Mouse (Mus musculus): ENCODE data around the gene Ptpn21. TPM values are rescaled to one million over a fixed set of nuclear protein-coding genes. Genes with fewer than 3 reads are reported as not detected.

Gene Ptpn21
- polyA plus RNA-seq, 1 experiment: 30.1 TPM

DNA sequence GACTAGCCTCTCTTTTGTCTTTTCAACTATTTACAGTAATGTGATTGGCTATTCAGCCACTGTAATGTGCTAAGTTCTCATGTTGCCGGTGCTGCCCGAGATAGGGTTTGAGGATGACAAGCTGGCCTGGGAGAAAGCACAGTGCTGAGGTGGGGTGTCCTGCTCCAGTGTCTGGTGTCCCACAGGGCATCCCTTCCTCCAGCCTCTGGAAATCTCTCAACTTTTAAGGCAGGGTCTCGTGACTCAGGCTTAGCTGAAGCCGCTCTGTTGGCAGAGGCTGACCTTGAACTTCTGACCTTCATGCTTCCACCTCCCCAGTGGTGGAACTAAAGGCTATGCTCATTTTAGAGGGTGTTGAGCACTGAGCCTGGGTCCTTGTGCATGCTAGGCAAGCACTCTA lies 66.8 kb downstream of the Ptpn21 start:
- Histone ChIP-seq H3K27me3 (ENCODE audit: control insufficient read depth, insufficient read depth, insufficient read length) (no peaks in the 10 kb centered on the region), H3K4me3 (no peak overlapping the region), H3K4me2 (ENCODE audit: low read depth) (no peak overlapping the region), H3K36me3 (ENCODE audit: control insufficient read depth, insufficient read depth) (peaks cover 13% of the 10 kb centered on the region), H3ac (ENCODE audit: control insufficient read depth, insufficient read length) (no peak overlapping the region), H3K79me2 (ENCODE audit: control insufficient read depth, insufficient read depth) (no peaks in the 10 kb centered on the region)
- no peak for TF ChIP-seq REST (IDR thresholded peaks at IDR 0.05; ENCODE audit: insufficient read depth, insufficient read length)
- TF ChIP-seq CEBPB (IDR thresholded peaks at IDR 0.05; ENCODE audit: insufficient read depth, poor library complexity, severe bottlenecking): no peak
- TF ChIP-seq MYOG (IDR thresholded peaks at IDR 0.05; ENCODE audit: control insufficient read depth in 1 of 3, insufficient read depth in 1 of 3, insufficient read length in 2 of 3, low read depth in 2 of 3): no peak
- no peak for TF ChIP-seq POLR2AphosphoS2 (IDR thresholded peaks at IDR 0.05; ENCODE audit: insufficient read length, low read depth)
- no peak for TF ChIP-seq MYOD1 (IDR thresholded peaks at IDR 0.05; ENCODE audit: control insufficient read depth in 1 of 3, insufficient read length in 2 of 3, low read depth in 2 of 3)
- TF ChIP-seq E2F4 (IDR thresholded peaks at IDR 0.05; ENCODE audit: insufficient read depth): no peak
- no peak for TF ChIP-seq MAX (IDR thresholded peaks at IDR 0.05; ENCODE audit: low read depth)
- TF ChIP-seq TCF12 (IDR thresholded peaks at IDR 0.05; ENCODE audit: insufficient read depth, poor library complexity, severe bottlenecking): no peak
- TF ChIP-seq TCF3 (IDR thresholded peaks at IDR 0.05; ENCODE audit: insufficient read length, low read depth): no peak
- no peak for TF ChIP-seq SRF (IDR thresholded peaks at IDR 0.05; ENCODE audit: control insufficient read depth, insufficient read length, low read depth)
- TF ChIP-seq USF1 (IDR thresholded peaks at IDR 0.05; ENCODE audit: low read depth): no peak
- no peak for TF ChIP-seq POLR2A (IDR thresholded peaks at IDR 0.05; ENCODE audit: insufficient read length, low read depth)

DNA sequence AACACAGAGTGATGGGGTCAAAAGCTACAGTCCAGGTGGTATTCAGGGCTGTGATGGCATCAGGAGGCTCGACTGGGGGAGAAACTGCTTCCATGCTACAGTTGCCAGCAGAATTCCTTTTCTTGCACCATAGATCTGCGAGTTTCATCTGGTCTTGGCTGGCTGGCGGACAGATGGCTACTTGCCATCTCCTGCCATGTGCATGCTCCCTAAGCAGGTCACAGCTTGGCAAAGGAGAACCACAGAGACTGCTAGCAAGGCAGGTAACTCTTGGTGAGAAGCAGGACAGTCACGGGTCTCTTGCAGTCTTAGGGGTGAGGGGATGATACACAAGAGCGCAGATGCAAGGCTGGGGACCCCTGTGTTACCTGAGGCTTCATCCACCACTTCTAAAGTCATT lies 67.3 kb downstream of the Ptpn21 start:
- TF ChIP-seq MYOG (IDR thresholded peaks at IDR 0.05; ENCODE audit: control insufficient read depth in 1 of 3, insufficient read depth in 1 of 3, insufficient read length in 2 of 3, low read depth in 2 of 3) (no peak), SRF (IDR thresholded peaks at IDR 0.05; ENCODE audit: control insufficient read depth, insufficient read length, low read depth) (no peak), TCF12 (IDR thresholded peaks at IDR 0.05; ENCODE audit: insufficient read depth, poor library complexity, severe bottlenecking) (no peak), REST (IDR thresholded peaks at IDR 0.05; ENCODE audit: insufficient read depth, insufficient read length) (no peak), MAX (IDR thresholded peaks at IDR 0.05; ENCODE audit: low read depth) (no peak), POLR2A (IDR thresholded peaks at IDR 0.05; ENCODE audit: insufficient read length, low read depth) (no peak), TCF3 (IDR thresholded peaks at IDR 0.05; ENCODE audit: insufficient read length, low read depth) (no peak), POLR2AphosphoS2 (IDR thresholded peaks at IDR 0.05; ENCODE audit: insufficient read length, low read depth) (no peak), USF1 (IDR thresholded peaks at IDR 0.05; ENCODE audit: low read depth) (no peak), CEBPB (IDR thresholded peaks at IDR 0.05; ENCODE audit: insufficient read depth, poor library complexity, severe bottlenecking) (no peak), E2F4 (IDR thresholded peaks at IDR 0.05; ENCODE audit: insufficient read depth) (no peak), MYOD1 (IDR thresholded peaks at IDR 0.05; ENCODE audit: control insufficient read depth in 1 of 3, insufficient read length in 2 of 3, low read depth in 2 of 3) (no peak)
- Histone ChIP-seq H3K36me3 (ENCODE audit: control insufficient read depth, insufficient read depth) (peaks cover 9% of the 10 kb centered on the region), H3ac (ENCODE audit: control insufficient read depth, insufficient read length) (no peak overlapping the region), H3K27me3 (ENCODE audit: control insufficient read depth, insufficient read depth, insufficient read length) (no peaks in the 10 kb centered on the region), H3K4me2 (ENCODE audit: low read depth) (no peak overlapping the region), H3K4me3 (no peak overlapping the region), H3K79me2 (ENCODE audit: control insufficient read depth, insufficient read depth) (no peaks in the 10 kb centered on the region)

DNA sequence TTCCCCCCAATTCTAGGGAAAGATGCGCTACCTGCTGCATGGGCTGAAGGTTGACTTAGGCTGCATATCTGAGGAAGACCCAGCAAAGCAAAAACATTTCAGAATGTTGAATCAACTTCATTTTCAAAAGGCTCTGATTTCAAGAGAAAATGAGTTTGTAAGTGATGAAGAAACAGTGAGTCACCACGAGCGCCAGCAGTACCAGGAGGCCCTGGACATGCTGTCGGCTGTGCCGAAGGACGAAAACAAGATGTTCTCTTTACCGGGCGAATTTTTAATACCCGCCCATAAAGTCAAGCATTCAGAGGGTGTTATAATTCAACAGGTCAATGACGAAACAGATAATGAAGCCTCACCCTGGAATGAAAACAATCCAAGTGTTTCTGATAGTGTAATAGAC lies 68.1 kb downstream of the Ptpn21 start:
- TF ChIP-seq CEBPB (IDR thresholded peaks at IDR 0.05; ENCODE audit: insufficient read depth, poor library complexity, severe bottlenecking) (no peak), TCF3 (IDR thresholded peaks at IDR 0.05; ENCODE audit: insufficient read length, low read depth) (no peak), POLR2A (IDR thresholded peaks at IDR 0.05; ENCODE audit: insufficient read length, low read depth) (no peak), USF1 (IDR thresholded peaks at IDR 0.05; ENCODE audit: low read depth) (no peak), E2F4 (IDR thresholded peaks at IDR 0.05; ENCODE audit: insufficient read depth) (no peak), MYOD1 (IDR thresholded peaks at IDR 0.05; ENCODE audit: control insufficient read depth in 1 of 3, insufficient read length in 2 of 3, low read depth in 2 of 3) (no peak), POLR2AphosphoS2 (IDR thresholded peaks at IDR 0.05; ENCODE audit: insufficient read length, low read depth) (no peak), MAX (IDR thresholded peaks at IDR 0.05; ENCODE audit: low read depth) (no peak), REST (IDR thresholded peaks at IDR 0.05; ENCODE audit: insufficient read depth, insufficient read length) (no peak), SRF (IDR thresholded peaks at IDR 0.05; ENCODE audit: control insufficient read depth, insufficient read length, low read depth) (no peak), TCF12 (IDR thresholded peaks at IDR 0.05; ENCODE audit: insufficient read depth, poor library complexity, severe bottlenecking) (no peak), MYOG (IDR thresholded peaks at IDR 0.05; ENCODE audit: control insufficient read depth in 1 of 3, insufficient read depth in 1 of 3, insufficient read length in 2 of 3, low read depth in 2 of 3) (no peak)
- Histone ChIP-seq H3K4me2 (ENCODE audit: low read depth) (no peak overlapping the region), H3K36me3 (ENCODE audit: control insufficient read depth, insufficient read depth) (peaks cover 9% of the 10 kb centered on the region), H3K79me2 (ENCODE audit: control insufficient read depth, insufficient read depth) (no peaks in the 10 kb centered on the region), H3K4me3 (no peak overlapping the region), H3K27me3 (ENCODE audit: control insufficient read depth, insufficient read depth, insufficient read length) (no peaks in the 10 kb centered on the region), H3ac (ENCODE audit: control insufficient read depth, insufficient read length) (no peak overlapping the region)

DNA sequence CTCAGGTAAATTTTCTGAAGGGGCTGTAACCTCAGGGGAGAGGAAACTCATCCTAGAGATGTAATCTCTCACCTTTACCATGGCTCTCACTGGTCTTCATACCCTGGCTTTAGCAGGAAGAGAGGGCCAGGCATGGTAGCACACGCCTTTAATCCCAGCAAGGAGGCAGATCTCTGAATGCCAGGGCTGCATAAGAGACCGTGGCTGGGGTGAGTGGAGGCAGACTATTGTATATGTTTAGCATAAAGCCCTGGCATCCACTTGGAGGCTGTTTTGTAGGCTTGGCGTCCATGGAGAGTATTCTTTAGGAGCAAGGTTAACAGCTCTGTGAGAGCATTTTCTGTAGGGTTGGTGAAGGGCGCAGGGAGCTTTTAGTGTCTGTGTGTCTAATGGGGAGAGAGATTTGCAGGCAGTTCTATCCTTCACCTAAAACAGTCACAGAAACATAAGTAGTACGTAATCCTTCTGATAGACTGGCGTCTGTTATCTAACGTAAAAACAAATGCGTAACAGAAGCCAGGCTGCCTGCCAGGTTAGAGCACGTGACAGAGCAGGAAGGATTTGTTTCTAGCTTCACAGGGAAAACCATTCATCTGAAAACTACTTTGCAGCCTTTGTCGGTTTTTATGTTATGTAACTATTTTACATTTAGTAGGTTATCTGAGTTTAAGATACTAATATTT lies 68.9 kb downstream of the Ptpn21 start:
- no peak overlapping the region for H3K4me3 ChIP-seq
- no peak overlapping the region for H3K4me2 ChIP-seq (ENCODE audit: low read depth)
- no peak overlapping the region for H3ac ChIP-seq (ENCODE audit: control insufficient read depth, insufficient read length)
- TF ChIP-seq MAX (IDR thresholded peaks at IDR 0.05; ENCODE audit: low read depth) (no peak), TCF3 (IDR thresholded peaks at IDR 0.05; ENCODE audit: insufficient read length, low read depth) (no peak), TCF12 (IDR thresholded peaks at IDR 0.05; ENCODE audit: insufficient read depth, poor library complexity, severe bottlenecking) (no peak), POLR2AphosphoS2 (IDR thresholded peaks at IDR 0.05; ENCODE audit: insufficient read length, low read depth) (no peak), USF1 (IDR thresholded peaks at IDR 0.05; ENCODE audit: low read depth) (no peak), MYOD1 (IDR thresholded peaks at IDR 0.05; ENCODE audit: control insufficient read depth in 1 of 3, insufficient read length in 2 of 3, low read depth in 2 of 3) (no peak), REST (IDR thresholded peaks at IDR 0.05; ENCODE audit: insufficient read depth, insufficient read length) (no peak), E2F4 (IDR thresholded peaks at IDR 0.05; ENCODE audit: insufficient read depth) (no peak), SRF (IDR thresholded peaks at IDR 0.05; ENCODE audit: control insufficient read depth, insufficient read length, low read depth) (no peak), MYOG (IDR thresholded peaks at IDR 0.05; ENCODE audit: control insufficient read depth in 1 of 3, insufficient read depth in 1 of 3, insufficient read length in 2 of 3, low read depth in 2 of 3) (no peak), CEBPB (IDR thresholded peaks at IDR 0.05; ENCODE audit: insufficient read depth, poor library complexity, severe bottlenecking) (no peak), POLR2A (IDR thresholded peaks at IDR 0.05; ENCODE audit: insufficient read length, low read depth) (no peak)
- H3K27me3 ChIP-seq (ENCODE audit: control insufficient read depth, insufficient read depth, insufficient read length): no peaks in the 10 kb centered on the region
- peaks cover 9% of the 10 kb centered on the region for H3K36me3 ChIP-seq (ENCODE audit: control insufficient read depth, insufficient read depth)
- H3K79me2 ChIP-seq (ENCODE audit: control insufficient read depth, insufficient read depth): no peaks in the 10 kb centered on the region

All from myocyte (in vitro differentiated cells).